Mouse (Mus musculus): ENCODE measurements around the gene Rab3il1. TPM values are rescaled to one million over a fixed set of nuclear protein-coding genes. Genes with fewer than 3 reads are reported as not detected.

Gene Rab3il1
- polyA plus RNA-seq, 1 experiment from 2014 or later, result 41.5 TPM

DNA sequence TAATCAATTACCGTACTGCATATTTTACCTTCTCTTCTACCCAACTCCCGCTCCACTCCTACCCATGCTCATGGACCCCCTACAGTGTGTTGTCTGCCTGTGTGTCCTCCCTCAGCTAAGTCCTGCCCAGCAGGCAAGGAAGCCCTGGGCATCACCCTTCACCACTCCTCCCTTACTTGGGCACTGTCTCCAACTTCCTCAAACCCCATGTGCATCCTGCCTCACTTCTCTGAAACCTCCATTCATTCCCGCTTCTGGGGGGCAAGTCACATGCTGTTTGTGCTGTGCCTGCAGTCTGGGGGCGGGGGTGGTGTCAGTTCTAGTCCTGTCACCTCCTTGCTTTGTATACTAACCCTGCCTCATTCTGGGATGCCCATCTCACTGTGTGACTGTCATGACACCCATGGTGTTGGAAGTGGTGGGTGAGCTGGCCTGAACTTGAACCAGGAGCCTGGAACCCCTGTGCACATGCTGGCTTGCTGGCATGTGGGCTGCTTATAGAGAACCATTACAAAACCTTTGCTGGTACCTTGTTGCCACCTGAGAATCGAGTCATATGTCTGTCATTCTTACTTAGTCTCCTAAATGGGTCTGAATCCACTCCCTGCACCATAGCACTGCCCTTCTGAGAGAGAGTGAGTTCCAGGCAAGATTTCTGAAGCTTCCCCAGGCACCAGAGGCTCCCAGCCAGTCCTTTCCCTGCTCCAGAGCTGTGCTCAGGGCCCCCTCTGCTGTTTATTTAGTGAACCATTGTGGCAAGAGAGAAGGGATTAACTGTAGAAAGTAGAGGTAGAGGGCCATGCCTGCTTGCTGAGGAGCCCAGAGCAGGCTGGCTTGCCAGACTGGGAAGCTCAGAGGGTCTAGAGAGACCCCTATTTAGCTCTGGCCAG lies 21.2 kb downstream of the Rab3il1 start:
- Histone ChIP-seq H3K27me3 (ENCODE audit: low read depth, poor library complexity, severe bottlenecking) (no peaks in the 10 kb centered on the region; the same call in 1 of the 2 replicates), H3K27ac (peak overlapping the region; percentile 66), H3K4me3 (no peak overlapping the region), H3K4me1 (peaks cover 66% of the 10 kb centered on the region), H3K9me3 (replicated peaks) (no peaks in the 10 kb centered on the region), H3K36me3 (peaks cover 17% of the 10 kb centered on the region)
- WGBS, result 75% methylated on average over 5 of the region's 5 CpGs
- DNase-seq (ENCODE audit: low spot score), result no peak

DNA sequence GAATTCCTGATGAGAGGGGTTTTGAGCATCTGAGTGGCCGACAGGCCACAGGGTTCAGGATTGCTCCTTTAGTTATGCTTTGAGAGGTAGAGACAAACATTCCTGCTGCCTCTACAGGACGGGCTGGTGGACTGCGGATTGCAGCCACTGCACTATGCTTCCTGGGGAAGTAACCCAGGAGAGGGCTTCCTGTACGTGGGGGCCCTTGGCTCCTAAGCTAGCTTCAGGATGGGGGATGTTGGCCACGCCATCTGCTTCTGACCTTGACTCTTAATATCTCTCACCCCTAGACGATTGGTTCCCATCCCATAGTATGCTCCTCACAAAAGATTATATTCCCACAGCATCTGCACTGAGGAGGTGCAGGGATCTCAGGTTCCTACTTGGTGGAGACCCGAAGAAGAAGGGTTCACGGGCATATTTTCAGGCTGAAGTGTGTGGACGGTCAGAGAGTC lies 21.9 kb downstream of the Rab3il1 start:
- no peaks in the 10 kb centered on the region; the same call in 1 of the 2 replicates for H3K27me3 ChIP-seq (ENCODE audit: low read depth, poor library complexity, severe bottlenecking)
- peaks cover 24% of the 10 kb centered on the region for H3K36me3 ChIP-seq
- H3K27ac ChIP-seq, result peak overlapping the region; percentile 66
- no peak overlapping the region for H3K4me3 ChIP-seq
- 72% methylated on average over 9 of the region's 9 CpGs for WGBS
- DNase-seq (ENCODE audit: low spot score), result no peak
- H3K9me3 ChIP-seq (replicated peaks), result no peaks in the 10 kb centered on the region
- peaks cover 59% of the 10 kb centered on the region for H3K4me1 ChIP-seq

DNA sequence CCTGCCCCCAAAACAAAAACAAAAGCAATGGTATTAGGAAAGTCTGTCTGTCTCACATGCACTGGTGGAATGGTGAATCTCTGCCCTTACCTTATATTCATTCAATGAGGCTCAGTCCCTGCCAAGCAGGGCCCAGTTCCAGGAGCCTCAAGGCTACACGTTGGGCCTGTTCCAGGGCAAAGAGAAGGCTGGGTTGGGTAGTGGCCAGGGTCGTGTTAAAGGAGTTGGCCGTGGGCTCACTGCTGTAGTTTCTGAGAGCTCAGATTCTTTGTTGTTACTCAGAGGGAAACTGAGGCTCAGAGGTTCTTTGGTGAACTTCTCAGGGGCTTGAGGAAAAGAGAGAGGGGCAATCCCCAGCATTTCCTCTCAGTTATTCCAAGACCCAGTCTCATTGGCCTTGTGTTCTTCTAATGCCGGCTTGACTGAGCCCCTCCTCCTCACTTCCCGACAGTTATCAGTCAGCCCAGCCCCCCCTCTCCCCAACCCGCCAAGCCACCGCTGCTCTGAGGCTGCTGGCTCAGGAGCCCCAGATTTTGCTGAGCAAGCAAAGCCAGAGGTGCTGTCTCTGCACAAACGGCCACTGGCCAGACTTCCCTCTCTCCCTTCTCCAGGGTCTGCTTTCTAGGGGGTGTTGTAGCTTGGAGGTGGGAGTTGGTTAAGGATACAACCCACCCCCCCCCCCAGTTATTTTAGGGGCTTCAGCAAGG lies 23.9 kb downstream of the Rab3il1 start:
- Histone ChIP-seq H3K4me1 (peaks cover 42% of the 10 kb centered on the region), H3K9me3 (replicated peaks) (no peaks in the 10 kb centered on the region), H3K4me3 (no peak overlapping the region), H3K36me3 (peaks cover 42% of the 10 kb centered on the region), H3K27ac (peak overlapping the region; percentile 76), H3K27me3 (ENCODE audit: low read depth, poor library complexity, severe bottlenecking) (no peaks in the 10 kb centered on the region)
- 29% methylated on average over 8 of the region's 8 CpGs for WGBS
- no peak for DNase-seq (ENCODE audit: low spot score)

- peaks cover 66% of the 10 kb centered on the region for H3K36me3 ChIP-seq
- WGBS, result 95% methylated on average over 2 of the region's 2 CpGs
- H3K4me3 ChIP-seq, result no peak overlapping the region
These were observed 28.3 kb downstream of the Rab3il1 start for GRCm38 (mm10) chr19:10029746-10030145.

GRCm38 (mm10) chr19:10033211-10033973 lies 31.9 kb downstream of the Rab3il1 start:
- no peaks in the 10 kb centered on the region for H3K9me3 ChIP-seq (replicated peaks)
- H3K4me3 ChIP-seq, result no peak overlapping the region
- peaks cover 48% of the 10 kb centered on the region for H3K36me3 ChIP-seq
- peaks cover 11% of the 10 kb centered on the region; the same call in 1 of the 2 replicates for H3K4me1 ChIP-seq
- no peak overlapping the region for H3K27ac ChIP-seq
- WGBS, result 43% methylated on average over 8 of the region's 8 CpGs
- H3K27me3 ChIP-seq (ENCODE audit: low read depth, poor library complexity, severe bottlenecking), result no peaks in the 10 kb centered on the region
- DNase-seq (ENCODE audit: low spot score), result peak; percentile 70

More at GRCm38 (mm10) chr19:10029746-10030145, 28.3 kb downstream of the Rab3il1 start:
- H3K27me3 ChIP-seq (ENCODE audit: low read depth, poor library complexity, severe bottlenecking), result no peaks in the 10 kb centered on the region
- H3K27ac ChIP-seq, result no peak overlapping the region
- DNase-seq (ENCODE audit: low spot score), result no peak
- H3K4me1 ChIP-seq, result peaks cover 20% of the 10 kb centered on the region
- no peaks in the 10 kb centered on the region for H3K9me3 ChIP-seq (replicated peaks)

GRCm38 (mm10) chr19:10034356-10034755 lies 32.9 kb downstream of the Rab3il1 start:
- H3K9me3 ChIP-seq (replicated peaks), result no peaks in the 10 kb centered on the region
- H3K27me3 ChIP-seq (ENCODE audit: low read depth, poor library complexity, severe bottlenecking), result peaks cover 4% of the 10 kb centered on the region; the same call in 1 of the 2 replicates
- no peak for DNase-seq (ENCODE audit: low spot score)
- peaks cover 11% of the 10 kb centered on the region; the same call in 1 of the 2 replicates for H3K4me1 ChIP-seq
- 93% methylated on average over 5 of the region's 5 CpGs for WGBS
- peaks cover 40% of the 10 kb centered on the region for H3K36me3 ChIP-seq
- no peak overlapping the region for H3K4me3 ChIP-seq
- H3K27ac ChIP-seq, result peak overlapping the region; percentile 22; the same call in 1 of the 2 replicates

DNA sequence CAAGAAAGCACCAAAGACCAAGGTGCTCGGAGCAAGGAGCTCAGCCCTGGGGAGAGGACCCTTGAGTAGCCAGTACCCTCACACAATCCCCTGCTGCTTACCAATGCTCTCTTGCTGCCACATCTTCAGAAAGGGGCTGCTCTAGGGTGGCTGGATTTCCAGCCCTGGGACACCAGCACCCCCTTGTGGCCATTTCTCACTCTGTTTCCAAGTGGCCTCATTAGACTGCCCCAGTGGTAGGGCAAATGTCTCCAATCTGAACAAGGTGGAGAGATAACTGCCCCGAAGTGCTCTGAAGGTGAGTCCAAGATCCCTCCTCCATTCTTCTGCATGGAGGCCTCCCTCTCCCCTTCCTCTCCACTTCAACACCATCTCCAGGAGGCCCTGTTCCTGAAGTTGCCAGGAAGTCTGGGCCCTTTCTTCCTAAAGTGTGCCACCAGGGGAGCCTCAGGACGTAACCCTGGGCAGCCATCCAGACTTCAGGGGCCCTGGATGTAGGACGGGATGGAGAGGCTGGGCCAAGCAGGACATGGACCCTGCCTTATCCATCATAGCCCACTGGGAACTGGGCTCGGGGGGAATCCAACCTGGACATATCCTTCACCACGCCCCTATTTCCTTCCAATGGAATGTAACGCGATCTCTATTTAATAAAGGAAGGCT lies 33.4 kb downstream of the Rab3il1 start:
- Histone ChIP-seq H3K27me3 (ENCODE audit: low read depth, poor library complexity, severe bottlenecking) (peaks cover 9% of the 10 kb centered on the region), H3K36me3 (peaks cover 34% of the 10 kb centered on the region)
- WGBS, result 61% methylated on average over 8 of the region's 8 CpGs

DNA sequence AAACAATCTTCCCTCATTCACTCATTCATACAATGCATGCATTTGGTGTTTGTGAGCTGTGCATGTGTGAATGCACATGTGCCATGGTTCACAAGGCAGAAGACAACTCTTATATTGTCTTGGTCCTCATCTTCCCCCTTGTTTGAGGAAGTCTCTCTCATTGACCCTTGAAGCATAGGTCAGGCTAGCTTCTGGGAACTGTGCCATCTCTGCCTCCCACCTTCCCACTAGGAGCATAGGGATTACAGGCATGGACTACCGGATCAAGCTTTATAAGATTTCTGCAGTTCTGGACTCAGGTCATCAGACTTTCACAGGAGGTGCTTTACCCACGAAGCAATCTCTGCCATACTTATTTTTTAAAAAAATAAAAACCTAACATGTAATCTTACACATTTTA lies 36.1 kb downstream of the Rab3il1 start:
- peaks cover 19% of the 10 kb centered on the region for H3K36me3 ChIP-seq
- peaks cover 28% of the 10 kb centered on the region for H3K27me3 ChIP-seq (ENCODE audit: low read depth, poor library complexity, severe bottlenecking)
- H3K9me3 ChIP-seq (replicated peaks), result no peaks in the 10 kb centered on the region
- H3K27ac ChIP-seq, result no peak overlapping the region
- peaks cover 28% of the 10 kb centered on the region for H3K4me1 ChIP-seq
- H3K4me3 ChIP-seq, result no peak overlapping the region
- WGBS, result 75% methylated on average over 2 of the region's 2 CpGs
- DNase-seq (ENCODE audit: low spot score), result no peak

More for the DNA sequence above, 33.4 kb downstream of the Rab3il1 start:
- Histone ChIP-seq H3K4me1 (peaks cover 11% of the 10 kb centered on the region; the same call in 1 of the 2 replicates), H3K9me3 (replicated peaks) (no peaks in the 10 kb centered on the region), H3K4me3 (no peak overlapping the region), H3K27ac (peak overlapping the region; percentile 4; the same call in 1 of the 2 replicates)
- DNase-seq (ENCODE audit: low spot score), result peak; percentile 87

- 89% methylated on average over 3 of the region's 3 CpGs for WGBS
- no peak overlapping the region for H3K4me3 ChIP-seq
- H3K4me1 ChIP-seq, result peaks cover 28% of the 10 kb centered on the region
- peaks cover 32% of the 10 kb centered on the region for H3K27me3 ChIP-seq (ENCODE audit: low read depth, poor library complexity, severe bottlenecking)
- H3K36me3 ChIP-seq, result peaks cover 13% of the 10 kb centered on the region; the same call in 1 of the 2 replicates
- H3K27ac ChIP-seq, result no peak overlapping the region
- DNase-seq (ENCODE audit: low spot score), result no peak
- no peaks in the 10 kb centered on the region for H3K9me3 ChIP-seq (replicated peaks)
These were observed 36.9 kb downstream of the Rab3il1 start for GRCm38 (mm10) chr19:10038364-10038763.

DNA sequence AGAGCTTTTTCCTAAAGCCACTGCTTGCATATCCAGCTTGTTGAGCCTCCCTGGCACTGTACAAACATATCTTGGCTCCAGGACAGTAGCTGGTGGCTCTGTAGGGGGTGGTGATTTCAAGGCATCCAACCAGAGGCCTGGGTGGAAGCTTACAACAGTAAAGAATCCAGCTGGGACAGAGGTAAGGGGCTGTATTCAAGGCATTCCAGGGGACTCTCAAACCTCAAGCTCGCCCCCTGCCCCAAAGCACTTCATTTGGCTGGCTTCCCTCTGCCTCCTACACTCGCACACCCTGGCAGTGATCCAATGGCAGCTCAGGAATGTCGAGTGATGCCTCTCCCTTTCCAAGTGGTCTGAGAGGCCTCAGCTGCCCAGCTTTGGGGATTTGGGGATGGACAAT lies 37.4 kb downstream of the Rab3il1 start:
- 32% methylated on average over 3 of the region's 3 CpGs for WGBS
- no peaks in the 10 kb centered on the region for H3K9me3 ChIP-seq (replicated peaks)

GRCm38 (mm10) chr19:10039615-10040014 lies 38.1 kb downstream of the Rab3il1 start:
- Histone ChIP-seq H3K4me1 (peaks cover 23% of the 10 kb centered on the region), H3K27me3 (ENCODE audit: low read depth, poor library complexity, severe bottlenecking) (peaks cover 38% of the 10 kb centered on the region), H3K27ac (no peak overlapping the region), H3K9me3 (replicated peaks) (no peaks in the 10 kb centered on the region), H3K36me3 (peaks cover 6% of the 10 kb centered on the region; the same call in 1 of the 2 replicates), H3K4me3 (no peak overlapping the region)
- DNase-seq (ENCODE audit: low spot score), result no peak
- 80% methylated on average over 2 of the region's 2 CpGs for WGBS

More for the DNA sequence above, 37.4 kb downstream of the Rab3il1 start:
- DNase-seq (ENCODE audit: low spot score), result no peak
- Histone ChIP-seq H3K4me3 (no peak overlapping the region), H3K4me1 (peaks cover 28% of the 10 kb centered on the region), H3K27me3 (ENCODE audit: low read depth, poor library complexity, severe bottlenecking) (peaks cover 34% of the 10 kb centered on the region), H3K36me3 (peaks cover 13% of the 10 kb centered on the region; the same call in 1 of the 2 replicates), H3K27ac (no peak overlapping the region)
